Mouse (Mus musculus) midbrain, embryonic 11.5 days (tissue): Measurements from ENCODE around the gene Zfp358. TPM values are rescaled to one million over a fixed set of nuclear protein-coding genes. Genes with fewer than 3 reads are reported as not detected.
A peak's percentile ranks its signal among the peaks of the same experiment; 100 is the strongest.

Source experiments
- ATAC-seq: fragments of 200-750 bp; cut with Nextera tagmentation; 2 replicates; pipeline ENCODE4 v1.8.0; 2017; ENCODE audit warnings: moderate TSS enrichment, moderate library complexity; ENCODE audit not compliant: low FRiP score
- DNase-seq: peaks from one replicate; pipeline ENCODE4 v3.0.0; 2015; ENCODE audit warnings: low spot score; ENCODE audit errors: missing footprints
- H3K27ac ChIP-seq: fragments of 300-500 bp; sonication (generic); 2 replicates; pipeline ENCODE4 v1.5.1; 2014; ENCODE audit warnings: low read depth, low read length
- H3K27me3 ChIP-seq: fragments of 300-500 bp; sonication (generic); 2 replicates; pipeline ENCODE4 v1.6.1; 2014; ENCODE audit warnings: mild to moderate bottlenecking, low read length, moderate library complexity, mixed read lengths; ENCODE audit not compliant: control insufficient read depth, insufficient read depth
- H3K36me3 ChIP-seq: fragments of 300-500 bp; sonication (generic); 2 replicates; pipeline ENCODE4 v1.6.1; 2014; ENCODE audit warnings: mild to moderate bottlenecking, low read length, moderate library complexity, mixed read lengths; ENCODE audit not compliant: control insufficient read depth, insufficient read depth
- H3K4me1 ChIP-seq: fragments of 300-500 bp; sonication (generic); 2 replicates; pipeline ENCODE4 v1.6.1; 2014; ENCODE audit warnings: low read length; ENCODE audit not compliant: control insufficient read depth, insufficient read depth
- H3K4me2 ChIP-seq: fragments of 300-500 bp; sonication (generic); 2 replicates; pipeline ENCODE4 v1.6.1; 2014; ENCODE audit warnings: mild to moderate bottlenecking, moderate library complexity
- H3K4me3 ChIP-seq: fragments of 300-500 bp; sonication (generic); 2 replicates; pipeline ENCODE4 v1.5.1; 2014; ENCODE audit warnings: low read depth, low read length
- H3K9ac ChIP-seq: fragments of 300-500 bp; sonication (generic); 2 replicates; pipeline ENCODE4 v1.6.1; 2014; ENCODE audit warnings: low read length
- H3K9me3 ChIP-seq: fragments of 300-500 bp; sonication (generic); 2 replicates; pipeline ENCODE4 v1.6.1; 2016; ENCODE audit warnings: low read length; ENCODE audit not compliant: control insufficient read depth
- WGBS: fragments of 180-500 bp; shearing (Covaris S2); extraction: QIAGEN DNeasy Blood & Tissue Kit; methylation state at CpG from one replicate; pipeline ENCODE4 v1.1.7; 2014; 5-methylcytosine and 5-hydroxymethylcytosine counted together
- polyA plus RNA-seq: library from polyadenylated mRNA; unstranded; fragments of >200 nt; fragmentation: Nextera tagmentation; extraction: Ambion mirVana; gene quantifications from 2 replicates; pipeline ENCODE4 v1.2.1, GENCODE M21; 2014

The Zfp358 gene
- polyA plus RNA-seq: 30.2 and 31.3 TPM in 2 replicates

DNA sequence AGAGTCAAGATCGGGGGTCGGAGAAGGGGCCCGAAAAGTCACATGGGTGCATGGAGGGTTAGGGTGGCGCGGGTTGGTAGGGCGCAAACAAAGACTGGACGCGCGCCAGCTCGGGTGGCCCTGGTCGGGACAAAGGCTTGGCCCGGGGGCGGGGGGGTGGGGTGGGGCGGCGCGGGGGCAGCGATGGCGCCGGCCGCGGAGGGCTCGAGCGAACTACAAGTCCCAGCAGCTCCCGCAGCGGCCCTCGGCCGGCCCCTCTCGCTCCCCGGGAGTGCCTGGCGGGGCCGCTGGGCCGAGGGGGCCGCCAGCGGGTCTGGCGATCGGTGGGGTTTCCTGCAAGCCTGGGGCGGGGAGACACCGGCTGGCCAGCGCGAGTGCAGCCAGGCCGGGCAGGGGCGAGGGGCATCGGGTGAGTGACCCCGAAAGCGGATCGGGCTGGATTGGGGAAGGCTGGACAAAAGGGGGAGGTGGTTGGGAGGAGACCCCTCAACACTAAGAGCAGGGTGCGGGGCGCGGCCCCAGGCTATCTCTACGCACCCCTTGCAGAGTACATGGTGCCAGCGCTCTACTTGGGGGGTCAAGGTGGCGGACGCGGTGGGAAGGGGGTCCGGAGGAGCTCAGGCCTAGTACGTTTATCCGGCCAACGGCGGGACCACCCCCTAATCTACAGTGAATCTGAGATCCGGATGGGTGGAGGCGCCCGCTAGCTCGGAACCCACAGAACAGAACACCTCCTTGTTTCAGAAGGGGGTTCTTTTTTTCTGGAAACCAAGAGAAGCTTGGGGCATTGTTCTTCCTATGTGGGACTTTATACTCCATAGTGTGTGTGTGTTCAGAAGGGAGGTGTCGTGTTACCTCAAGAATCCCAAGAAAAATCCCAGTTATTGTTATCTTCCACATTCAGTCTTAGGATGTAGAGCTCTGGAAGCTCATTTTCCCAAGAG is at the start of gene Zfp358:
TSS of gene Zfp358 (plus strand) at position 238 of the 944 bp plus-strand sequence.
- Histone ChIP-seq H3K9me3 (peaks cover 6% of the 10 kb centered on the region; the same call in 1 of the 2 replicates), H3K36me3 (peaks cover 25% of the 10 kb centered on the region), H3K27ac (peak within 1 kb of the TSS; percentile 50), H3K9ac (peak within 1 kb of the TSS; percentile 99), H3K4me3 (peak within 1 kb of the TSS; percentile 92), H3K4me2 (peak within 1 kb of the TSS; percentile 74), H3K4me1 (peaks cover 12% of the 10 kb centered on the region), H3K27me3 (no peaks in the 10 kb centered on the region)
- DNase-seq: peak; percentile 97
- ATAC-seq: peak; percentile 94
- under 1% methylated on average over 61 of the region's 64 CpGs for WGBS

- 87% methylated on average over 2 of the region's 2 CpGs for WGBS
- H3K9ac ChIP-seq: no peak overlapping the region
- H3K9me3 ChIP-seq: no peaks in the 10 kb centered on the region
- no peak overlapping the region for H3K27ac ChIP-seq
- H3K4me3 ChIP-seq: no peak overlapping the region
- DNase-seq (no peak), ATAC-seq (no peak)
- no peaks in the 10 kb centered on the region for H3K4me1 ChIP-seq
- H3K4me2 ChIP-seq: no peak overlapping the region
- H3K27me3 ChIP-seq: no peaks in the 10 kb centered on the region
- peaks cover 23% of the 10 kb centered on the region for H3K36me3 ChIP-seq
These were observed 43.7 kb upstream of the Zfp358 start for GRCm38 (mm10) chr8:3449226-3449625.

DNA sequence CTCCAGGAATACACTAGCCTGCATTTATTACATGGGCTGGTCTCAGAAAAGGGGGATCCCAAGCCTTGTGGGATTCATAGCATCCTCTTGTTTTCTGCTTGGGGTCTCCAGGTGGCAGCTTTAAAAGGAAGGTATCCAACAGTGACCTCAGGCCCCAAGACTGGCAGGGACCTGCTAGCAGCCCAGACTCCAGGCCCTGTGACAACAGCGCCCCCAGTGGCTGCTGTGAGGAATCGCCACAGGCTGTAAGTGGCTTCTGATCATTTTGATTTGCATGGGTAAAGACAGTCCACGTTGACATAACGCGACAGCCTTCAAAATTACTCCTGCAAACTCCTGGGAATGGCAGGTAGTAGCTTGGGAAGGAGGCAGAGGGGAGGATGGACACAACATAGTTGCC is 42.3 kb upstream of the Zfp358 start:
- Histone ChIP-seq H3K27me3 (no peaks in the 10 kb centered on the region), H3K4me1 (no peaks in the 10 kb centered on the region), H3K27ac (no peak overlapping the region), H3K4me2 (no peak overlapping the region), H3K4me3 (no peak overlapping the region), H3K9me3 (no peaks in the 10 kb centered on the region), H3K36me3 (peaks cover 24% of the 10 kb centered on the region), H3K9ac (no peak overlapping the region)
- ATAC-seq (peak; percentile 67), DNase-seq (peak; percentile 88)
- 37% methylated on average over 5 of the region's 5 CpGs for WGBS

DNA sequence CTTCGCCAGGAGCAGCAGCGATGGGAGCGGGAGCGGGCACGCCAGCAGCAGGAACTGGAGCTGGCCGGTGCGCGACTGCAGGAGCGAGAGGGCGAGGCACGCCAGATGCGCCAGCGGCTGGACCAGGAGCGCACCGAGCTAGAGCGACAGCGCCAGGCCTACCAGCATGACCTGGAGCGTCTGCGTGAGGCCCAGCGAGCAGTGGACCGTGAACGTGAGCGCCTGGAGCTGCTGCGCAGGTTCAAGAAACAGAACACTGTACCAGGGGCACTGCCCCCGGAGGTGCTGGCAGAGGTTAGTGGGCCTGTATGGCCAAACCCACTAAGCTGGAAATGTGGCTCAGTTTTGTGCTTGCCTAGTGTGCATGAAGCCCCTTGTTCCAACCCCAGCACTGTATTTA is 40.9 kb upstream of the Zfp358 start:
- Histone ChIP-seq H3K9me3 (no peaks in the 10 kb centered on the region), H3K36me3 (peaks cover 24% of the 10 kb centered on the region), H3K27ac (no peak overlapping the region), H3K9ac (no peak overlapping the region), H3K4me1 (no peaks in the 10 kb centered on the region), H3K4me3 (no peak overlapping the region), H3K27me3 (no peaks in the 10 kb centered on the region), H3K4me2 (no peak overlapping the region)
- DNase-seq (no peak), ATAC-seq (no peak)
- 98% methylated on average over 25 of the region's 25 CpGs for WGBS

- ATAC-seq: no peak
- H3K9me3 ChIP-seq: no peaks in the 10 kb centered on the region
- H3K27me3 ChIP-seq: no peaks in the 10 kb centered on the region
- no peaks in the 10 kb centered on the region; the same call in 1 of the 2 replicates for H3K36me3 ChIP-seq
- peaks cover 7% of the 10 kb centered on the region; the same call in 1 of the 2 replicates for H3K4me1 ChIP-seq
- WGBS: 90% methylated on average over 2 of the region's 2 CpGs
- H3K27ac ChIP-seq: no peak overlapping the region
- H3K9ac ChIP-seq: no peak overlapping the region
- H3K4me3 ChIP-seq: no peak overlapping the region
- DNase-seq: no peak
- no peak overlapping the region for H3K4me2 ChIP-seq
These were observed 29.7 kb upstream of the Zfp358 start for GRCm38 (mm10) chr8:3463248-3463647.

GRCm38 (mm10) chr8:3464309-3464708 is 28.6 kb upstream of the Zfp358 start:
- no peak for ATAC-seq
- H3K36me3 ChIP-seq: no peaks in the 10 kb centered on the region; the same call in 1 of the 2 replicates
- 61% methylated on average over 5 of the region's 5 CpGs for WGBS

DNA sequence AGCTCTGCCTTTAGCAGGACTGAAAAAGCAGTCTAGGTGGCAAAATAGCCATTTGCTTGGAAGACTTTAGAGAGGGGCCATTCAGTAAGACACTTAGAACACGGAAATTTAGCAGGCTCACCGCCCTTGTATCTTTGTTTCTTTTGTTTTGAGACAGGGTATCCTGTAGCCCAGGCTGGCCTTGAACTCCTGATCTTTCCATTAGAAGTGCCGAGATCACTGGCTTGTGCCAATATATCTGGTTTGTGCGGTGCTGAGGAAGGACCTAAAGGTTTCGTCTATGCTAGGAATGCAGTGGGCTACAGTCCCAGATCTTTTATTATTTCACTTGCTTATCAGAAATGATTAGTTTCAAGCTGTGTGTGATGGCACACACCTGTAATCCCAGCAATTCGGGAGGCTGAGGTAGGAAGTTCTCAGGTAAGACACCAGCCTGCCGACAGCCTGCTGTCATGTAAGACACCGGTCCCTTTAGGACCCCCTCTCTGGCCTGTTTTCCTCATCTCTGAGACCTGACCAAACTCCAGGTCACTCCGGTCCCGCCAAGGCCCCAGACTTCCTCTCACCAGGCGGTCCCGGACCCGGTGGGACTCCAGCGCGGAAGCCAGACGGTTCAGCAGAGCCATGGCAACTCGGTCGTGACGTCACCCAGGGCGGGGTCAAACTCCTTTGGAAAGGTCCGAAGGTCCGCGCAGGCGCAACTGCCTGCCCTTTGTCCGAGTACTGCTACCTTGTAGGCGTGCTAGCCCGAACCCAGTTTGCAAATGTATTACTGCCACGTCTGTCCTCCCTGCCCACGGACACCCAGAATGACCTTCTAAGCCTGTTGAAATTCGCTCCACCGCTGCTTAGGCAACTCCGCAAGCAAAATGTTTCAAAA is 25.7 kb upstream of the Zfp358 start, which contains the start of gene Pex11g:
TSS of gene Pex11g (minus strand) at position 675 of the 880 bp plus-strand sequence.
- WGBS: 9% methylated on average over 32 of the region's 32 CpGs
- peak; percentile 98 for ATAC-seq
- no peaks in the 10 kb centered on the region for H3K9me3 ChIP-seq

More at GRCm38 (mm10) chr8:3464309-3464708, 28.6 kb upstream of the Zfp358 start:
- Histone ChIP-seq H3K4me3 (no peak overlapping the region), H3K27me3 (no peaks in the 10 kb centered on the region), H3K27ac (no peak overlapping the region), H3K9ac (no peak overlapping the region), H3K4me1 (peaks cover 8% of the 10 kb centered on the region; the same call in 1 of the 2 replicates), H3K4me2 (no peak overlapping the region), H3K9me3 (no peaks in the 10 kb centered on the region)
- peak; percentile 89 for DNase-seq

DNA sequence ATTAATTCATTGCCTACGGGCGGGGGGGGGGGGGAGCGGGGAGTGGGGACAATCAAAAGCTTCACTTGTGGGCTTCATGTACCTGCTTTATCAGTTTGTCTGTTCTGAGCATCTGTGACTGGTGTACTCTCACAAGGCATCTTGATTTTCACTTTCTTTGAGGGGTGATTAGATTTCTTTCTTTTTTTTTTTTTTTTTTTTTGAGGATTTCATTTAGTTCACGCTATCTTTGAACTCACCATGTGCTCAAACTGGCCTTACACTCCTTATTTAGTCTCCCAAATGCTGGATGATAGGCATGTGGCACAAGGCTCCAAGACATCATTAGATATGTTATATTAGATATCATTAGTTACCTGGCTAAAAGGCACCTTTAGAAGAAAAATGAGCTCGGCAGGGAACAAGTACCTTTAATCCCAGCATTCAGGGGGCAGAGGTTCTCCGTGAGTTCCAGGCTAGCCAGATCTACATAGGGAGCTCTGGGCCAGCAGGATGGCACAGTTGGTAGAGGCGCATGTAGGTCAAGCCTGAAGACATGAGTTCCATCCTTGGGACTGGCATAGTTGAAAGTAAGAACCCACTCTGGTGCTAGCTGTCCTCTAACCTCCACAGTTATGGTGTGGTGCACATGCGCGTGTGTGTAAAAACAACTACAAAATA is 24.9 kb upstream of the Zfp358 start:
- H3K4me1 ChIP-seq: peaks cover 8% of the 10 kb centered on the region; the same call in 1 of the 2 replicates
- H3K9ac ChIP-seq: peak overlapping the region; percentile 76
- no peaks in the 10 kb centered on the region for H3K27me3 ChIP-seq
- 54% methylated on average over 9 of the region's 9 CpGs for WGBS
- ATAC-seq: no peak; the same call in 1 of the 2 replicates
- H3K27ac ChIP-seq: peak overlapping the region; percentile 73
- no peaks in the 10 kb centered on the region for H3K9me3 ChIP-seq
- DNase-seq: peak; percentile 88
- H3K4me3 ChIP-seq: peak overlapping the region; percentile 41
- H3K4me2 ChIP-seq: peak overlapping the region; percentile 70
- H3K36me3 ChIP-seq: no peaks in the 10 kb centered on the region

More for the DNA sequence above, 25.7 kb upstream of the Zfp358 start, which contains the start of gene Pex11g:
- Histone ChIP-seq H3K36me3 (no peaks in the 10 kb centered on the region), H3K27me3 (no peaks in the 10 kb centered on the region), H3K4me1 (peaks cover 8% of the 10 kb centered on the region; the same call in 1 of the 2 replicates), H3K9ac (peak within 1 kb of the TSS; percentile 76), H3K4me3 (peak within 1 kb of the TSS; percentile 41), H3K4me2 (peak within 1 kb of the TSS; percentile 70), H3K27ac (peak within 1 kb of the TSS; percentile 73)
- DNase-seq: peak; percentile 100
